ENCODE assay signal across 8 mouse cellular contexts in the genomic region with DNA sequence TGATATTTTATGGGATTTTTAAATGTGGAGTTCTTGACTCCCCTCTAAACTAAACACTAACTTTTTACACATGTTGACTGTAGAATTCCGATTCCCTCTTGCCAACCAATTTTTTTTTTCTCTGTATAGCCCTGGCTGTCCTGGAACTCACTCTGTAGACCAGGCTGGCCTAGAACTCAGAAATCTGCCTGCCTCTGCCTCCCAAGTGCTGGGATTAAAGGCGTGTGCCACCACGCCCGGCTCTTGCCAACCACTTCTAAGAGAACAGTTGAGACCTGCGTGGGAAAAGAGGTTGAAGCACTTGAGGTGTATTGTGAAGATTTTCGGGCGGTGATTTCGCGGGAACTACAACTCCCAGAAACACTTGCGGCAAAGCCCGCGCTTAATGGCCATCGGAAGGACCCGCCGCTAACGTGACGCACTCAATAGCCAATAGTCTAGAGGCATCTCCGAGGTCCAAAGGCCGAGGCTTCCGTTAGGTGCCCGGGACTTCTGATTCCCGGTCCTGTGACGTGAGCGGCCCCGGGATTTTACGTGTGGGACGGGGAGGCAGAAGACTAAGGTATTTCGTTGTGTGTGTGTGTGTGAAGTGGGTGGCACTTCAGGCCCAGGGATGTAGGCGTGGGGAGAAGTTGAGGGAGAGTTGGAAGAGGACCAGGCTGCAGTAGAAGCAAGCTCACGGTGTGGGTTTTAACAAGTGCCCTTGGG. TPM values are rescaled to one million over a fixed set of nuclear protein-coding genes. Genes with fewer than 3 reads are reported as not detected.
A peak's percentile ranks its signal among the peaks of the same experiment; 100 is the strongest.
DNase-seq lines count a peak whose midpoint lies in the region; ATAC-seq and TF ChIP-seq lines count a peak whose summit lies in the region.

TSS of gene Wdcp (plus strand) at position 414 of the 708 bp plus-strand sequence.

- H3K36me3 ChIP-seq in kidney, embryonic 14.5 days (ENCODE audit: control insufficient read depth, insufficient read depth, low read length): no peaks in the 10 kb centered on the region
- H3K36me3 ChIP-seq in limb, embryonic 15.5 days: no peaks in the 10 kb centered on the region

- H3K4me3 ChIP-seq in bone marrow macrophage, adult 2 months (ENCODE audit: insufficient read depth, low read length): peak within 1 kb of the TSS; percentile 99
- H3K4me3 ChIP-seq in embryonic fibroblast, embryonic 13.5 days (ENCODE audit: insufficient read depth, low read length): peak within 1 kb of the TSS; percentile 82
- peak within 1 kb of the TSS; percentile 70 for H3K4me3 ChIP-seq in kidney, embryonic 14.5 days (ENCODE audit: low read length)
- H3K4me3 ChIP-seq in limb, embryonic 15.5 days: peak within 1 kb of the TSS; percentile 82

- H3K9me3 ChIP-seq in kidney, embryonic 14.5 days (ENCODE audit: control insufficient read depth, low read length): no peaks in the 10 kb centered on the region
- no peaks in the 10 kb centered on the region for H3K9me3 ChIP-seq in limb, embryonic 15.5 days

- TF ChIP-seq CTCF in bone marrow macrophage, adult 2 months (IDR thresholded peaks at IDR 0.05; ENCODE audit: low read depth, low read length): no peak
- TF ChIP-seq CTCF in embryonic fibroblast, embryonic 13.5 days (IDR thresholded peaks at IDR 0.05; ENCODE audit: borderline replicate concordance, insufficient read depth, low read length): no peak

- peak within 1 kb of the TSS; percentile 89 for H3K4me2 ChIP-seq in kidney, embryonic 14.5 days (replicated peaks; ENCODE audit: low read depth, low read length)
- H3K4me2 ChIP-seq in limb, embryonic 15.5 days: peak within 1 kb of the TSS; percentile 56

- peak; percentile 90 for ATAC-seq in kidney, embryonic 14.5 days (ENCODE audit: low FRiP score, low TSS enrichment)
- peak; percentile 85 for ATAC-seq in limb, embryonic 15.5 days (ENCODE audit: insufficient number of reproducible peaks, low FRiP score, low TSS enrichment, low read depth)

- peaks cover 2% of the 10 kb centered on the region; the same call in 1 of the 2 replicates for H3K27me3 ChIP-seq in kidney, embryonic 14.5 days (ENCODE audit: control insufficient read depth, insufficient read depth, low read length)
- H3K27me3 ChIP-seq in limb, embryonic 15.5 days: no peaks in the 10 kb centered on the region

- no peak for TF ChIP-seq POLR2A in bone marrow macrophage, adult 2 months (IDR thresholded peaks at IDR 0.05; ENCODE audit: borderline replicate concordance, low read depth, low read length)
- TF ChIP-seq POLR2A in embryonic fibroblast, embryonic 13.5 days (IDR thresholded peaks at IDR 0.05; ENCODE audit: low read depth, low read length): peak; percentile 81

- under 1% methylated on average over 30 of the region's 30 CpGs for WGBS in kidney, embryonic 14.5 days
- under 1% methylated on average over 30 of the region's 30 CpGs for WGBS in limb, embryonic 15.5 days

- peak within 1 kb of the TSS; percentile 66 for H3K9ac ChIP-seq in kidney, embryonic 14.5 days (ENCODE audit: low read depth, low read length)
- H3K9ac ChIP-seq in limb, embryonic 15.5 days: peak within 1 kb of the TSS; percentile 33

- H3K27ac ChIP-seq in bone marrow macrophage, adult 2 months (ENCODE audit: insufficient read depth, low read depth, low read length): peak within 1 kb of the TSS; percentile 56
- H3K27ac ChIP-seq in embryonic fibroblast, embryonic 13.5 days (ENCODE audit: insufficient read depth, low read length): peak within 1 kb of the TSS; percentile 39
- H3K27ac ChIP-seq in kidney, embryonic 14.5 days (ENCODE audit: low read depth, low read length): peak within 1 kb of the TSS; percentile 67; the same call in 1 of the 2 replicates
- H3K27ac ChIP-seq in limb, embryonic 15.5 days: peak within 1 kb of the TSS; percentile 65

- peak; percentile 93 for DNase-seq in A20 (ENCODE audit: low read depth, low spot score)
- DNase-seq in heart, adult 9 months (ENCODE audit: low spot score in 2 of 2): peak; percentile 92
- peak; percentile 46 to 73 for DNase-seq in monocyte, adult 2 months (ENCODE audit: low read depth in 1 of 2, low spot score in 2 of 2)
- DNase-seq in spleen, postnatal 36 days (ENCODE audit: low spot score in 2 of 2): peak; percentile 87 to 90

- peaks cover 16% of the 10 kb centered on the region for H3K4me1 ChIP-seq in bone marrow macrophage, adult 2 months (ENCODE audit: control insufficient read depth, insufficient read depth, low read length)
- no peaks in the 10 kb centered on the region for H3K4me1 ChIP-seq in embryonic fibroblast, embryonic 13.5 days (ENCODE audit: control insufficient read depth, insufficient read depth, low read length)
- peaks cover 15% of the 10 kb centered on the region for H3K4me1 ChIP-seq in kidney, embryonic 14.5 days (ENCODE audit: control insufficient read depth, insufficient read depth, low read length)
- H3K4me1 ChIP-seq in limb, embryonic 15.5 days: peaks cover 19% of the 10 kb centered on the region

RNA-seq across cellular contexts. Expression of gene Wdcp, which starts in this region (rescaled TPM):
- 10.1 and 10.6 TPM in 2 replicates for polyA plus RNA-seq in bone marrow macrophage, adult 2 months (2012; ENCODE audit: insufficient read depth, insufficient read length, missing spikeins)
- polyA plus RNA-seq in embryonic fibroblast, embryonic 13.5 days (2011; ENCODE audit: insufficient read length, low read depth, missing spikeins): 8.5 and 11.0 TPM in 2 replicates
- 16.5 and 17.6 TPM in 2 replicates for polyA plus RNA-seq in kidney, embryonic 14.5 days (2014; fragmentation: Nextera tagmentation; extraction: Ambion mirVana)
- polyA plus RNA-seq in limb, embryonic 15.5 days (2015; fragmentation: Nextera tagmentation; extraction: Ambion mirVana): 13.2 and 17.6 TPM in 2 replicates

Comparison
In these comparisons a context has a peak if more than half of its experiments do, and no peak if none do; other contexts are left out.
1. Peak in every context shown above with its lines: DNase-seq, ATAC-seq, H3K4me3 ChIP-seq and H3K27ac ChIP-seq.